Mouse (Mus musculus) hindbrain, embryonic 12.5 days (tissue): ENCODE results near the gene Vps25. TPM values are rescaled to one million over a fixed set of nuclear protein-coding genes. Genes with fewer than 3 reads are reported as not detected.

Experiments
- ATAC-seq: fragments of 200-750 bp; cut with Nextera tagmentation; 2 replicates; pipeline ENCODE4 v1.8.0; 2017; ENCODE audit warnings: moderate TSS enrichment; ENCODE audit not compliant: low FRiP score
- H3K27ac ChIP-seq: fragments of 300-500 bp; sonication (generic); 2 replicates; pipeline ENCODE4 v1.5.1; 2016; ENCODE audit warnings: mild to moderate bottlenecking
- H3K27me3 ChIP-seq: fragments of 300-500 bp; sonication (generic); 2 replicates; pipeline ENCODE4 v1.6.1; 2016; ENCODE audit warnings: mild to moderate bottlenecking
- H3K36me3 ChIP-seq: fragments of 300-500 bp; sonication (generic); 2 replicates; pipeline ENCODE4 v1.6.1; 2016; ENCODE audit warnings: mild to moderate bottlenecking
- H3K4me1 ChIP-seq: fragments of 300-500 bp; sonication (generic); 2 replicates; pipeline ENCODE4 v1.6.1; 2016
- H3K4me2 ChIP-seq: fragments of 300-500 bp; sonication (generic); replicated peaks from 2 replicates; pipeline ENCODE4 v1.6.1; 2016; ENCODE audit warnings: mild to moderate bottlenecking
- H3K4me3 ChIP-seq: fragments of 300-500 bp; sonication (generic); 2 replicates; pipeline ENCODE4 v1.5.1; 2016; ENCODE audit warnings: mild to moderate bottlenecking
- H3K9ac ChIP-seq: fragments of 300-500 bp; sonication (generic); 2 replicates; pipeline ENCODE4 v1.6.1; 2016; ENCODE audit warnings: mild to moderate bottlenecking, moderate library complexity
- H3K9me3 ChIP-seq: fragments of 300-500 bp; sonication (generic); replicated peaks from 2 replicates; pipeline ENCODE4 v1.6.1; 2016; ENCODE audit warnings: mild to moderate bottlenecking
- WGBS: fragments of 180-500 bp; shearing (Covaris S2); methylation state at CpG from one replicate; pipeline ENCODE4 v1.1.7; 2016; 5-methylcytosine and 5-hydroxymethylcytosine counted together
- polyA plus RNA-seq: library from polyadenylated mRNA; unstranded; fragments of >200 nt; fragmentation: Nextera tagmentation; extraction: Ambion mirVana; gene quantifications from 2 replicates; pipeline ENCODE4 v1.2.1, GENCODE M21; 2016

The Vps25 gene
- polyA plus RNA-seq, 1 experiment from 2014 or later = 90.9 TPM

DNA sequence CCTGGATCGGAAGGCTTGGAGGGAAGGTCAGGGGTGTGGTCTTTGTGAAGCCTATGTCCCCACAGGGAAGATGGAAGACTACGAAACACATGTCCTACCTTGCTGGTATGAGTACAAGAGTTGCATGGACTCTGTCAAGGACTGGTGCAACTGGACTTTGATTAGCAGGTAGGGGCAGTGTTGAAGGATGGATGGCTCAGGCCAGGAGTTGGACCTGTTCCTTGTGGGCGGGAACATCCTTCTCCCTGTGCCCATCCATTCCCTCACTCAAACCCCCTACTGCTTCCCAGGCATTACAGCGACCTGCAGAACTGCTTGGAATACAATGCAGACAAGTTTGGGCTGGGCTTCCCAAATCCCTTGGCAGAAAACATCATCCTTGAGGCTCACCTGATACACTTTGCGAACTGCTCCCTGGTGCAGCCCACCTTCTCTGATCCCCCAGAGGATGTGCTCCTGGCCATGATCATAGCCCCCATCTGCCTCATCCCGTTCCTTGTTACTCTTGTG is 5.9 kb upstream of the Vps25 start:
- no peak overlapping the region for H3K9ac ChIP-seq
- peak overlapping the region; percentile 57; the same call in 1 of the 2 replicates for H3K4me3 ChIP-seq
- 84% methylated on average over 6 of the region's 6 CpGs for WGBS
- H3K27me3 ChIP-seq = peaks cover 37% of the 10 kb centered on the region
- no peak overlapping the region for H3K27ac ChIP-seq
- H3K36me3 ChIP-seq = no peaks in the 10 kb centered on the region
- peaks cover 9% of the 10 kb centered on the region for H3K4me1 ChIP-seq
- no peaks in the 10 kb centered on the region for H3K9me3 ChIP-seq
- peak overlapping the region; percentile 84 for H3K4me2 ChIP-seq
- ATAC-seq = no peak

DNA sequence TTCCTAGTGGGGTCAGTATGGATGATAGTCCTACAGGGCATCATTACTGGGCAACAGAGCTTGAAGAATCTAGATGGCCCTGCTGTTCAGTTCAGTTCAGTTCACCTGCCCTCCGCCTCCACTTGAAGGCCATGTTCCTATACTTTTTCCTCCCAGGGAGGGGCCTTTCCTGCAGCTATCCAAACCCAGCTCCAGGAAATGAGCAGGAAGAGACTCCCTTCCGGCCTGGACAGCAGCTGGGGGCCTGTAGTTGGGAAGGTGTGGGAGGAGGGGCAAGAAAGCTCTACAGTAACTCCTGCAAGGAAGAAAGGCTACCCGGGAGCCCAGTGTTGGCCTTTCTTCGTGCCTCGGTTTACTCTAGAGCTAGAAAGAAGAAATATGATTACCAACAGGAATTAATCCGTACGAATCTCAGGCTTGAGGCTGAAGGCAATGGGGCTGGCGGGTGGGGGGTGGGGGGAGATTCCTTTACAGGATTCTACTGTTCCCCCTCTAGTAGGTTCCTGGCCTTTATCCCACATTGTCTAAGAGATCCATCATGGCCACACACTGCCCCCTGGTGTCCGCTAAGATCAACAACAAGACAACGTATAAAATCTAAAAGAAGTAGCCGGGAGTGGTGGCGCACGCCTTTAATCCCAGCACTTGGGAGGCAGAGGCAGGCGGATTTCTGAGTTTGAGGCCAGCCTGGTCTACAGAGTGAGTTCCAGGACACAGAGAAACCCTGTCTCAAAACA is 5.1 kb upstream of the Vps25 start:
- Histone ChIP-seq H3K27ac (no peak overlapping the region), H3K9me3 (no peaks in the 10 kb centered on the region), H3K27me3 (peaks cover 37% of the 10 kb centered on the region), H3K9ac (no peak overlapping the region), H3K4me3 (no peak overlapping the region), H3K36me3 (no peaks in the 10 kb centered on the region), H3K4me1 (peaks cover 15% of the 10 kb centered on the region), H3K4me2 (0 out of 2 replicates have a peak overlapping the region, but pooled peaks have one; percentile 6)
- ATAC-seq = no peak
- 31% methylated on average over 14 of the region's 14 CpGs for WGBS

DNA sequence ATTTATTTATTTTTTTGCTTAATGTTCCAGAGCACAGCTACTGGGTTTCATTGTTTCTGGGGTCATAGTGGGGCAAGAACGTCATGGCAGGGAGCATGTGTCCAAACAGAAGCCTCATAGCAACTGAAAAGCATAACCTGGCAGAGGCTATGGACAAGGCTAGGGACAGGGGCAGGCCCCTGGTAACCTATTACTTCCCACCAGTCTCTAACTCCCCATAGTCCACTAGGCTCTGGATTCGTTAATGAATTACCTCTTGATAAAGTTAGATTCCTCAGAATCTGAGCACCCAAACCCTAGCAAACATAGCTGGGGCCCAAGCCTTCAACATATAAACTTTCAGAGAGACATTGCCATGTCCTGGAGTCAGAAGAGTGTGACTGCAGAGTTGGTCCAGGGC is 2.5 kb upstream of the Vps25 start:
- Histone ChIP-seq H3K4me1 (peaks cover 23% of the 10 kb centered on the region), H3K27ac (no peak overlapping the region), H3K9me3 (no peaks in the 10 kb centered on the region), H3K9ac (no peak overlapping the region), H3K27me3 (peaks cover 18% of the 10 kb centered on the region), H3K4me3 (no peak overlapping the region), H3K36me3 (0 out of 2 replicates have a peak, but pooled peaks cover 3% of the 10 kb centered on the region), H3K4me2 (no peak overlapping the region)
- ATAC-seq = no peak
- WGBS = 83% methylated on average over 2 of the region's 2 CpGs

DNA sequence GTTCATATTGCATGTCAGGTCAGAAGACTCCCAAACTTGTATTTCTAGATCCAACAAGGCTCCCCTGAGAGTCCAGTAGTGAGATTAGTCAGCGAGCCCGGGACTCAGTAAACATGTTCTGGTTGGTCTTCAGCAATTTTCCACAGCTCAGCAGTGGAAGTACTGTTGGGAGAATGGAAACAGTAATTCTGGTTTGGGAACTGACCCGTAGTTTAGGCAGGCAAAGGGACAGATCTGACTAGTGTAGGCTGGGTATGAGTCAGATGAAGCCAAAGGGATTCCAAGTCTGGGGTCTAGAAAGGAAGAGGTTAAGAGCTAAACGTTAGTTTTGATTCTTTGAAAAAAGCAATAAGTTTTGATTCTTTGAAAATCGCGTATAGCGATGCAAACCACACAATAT is 566 bp upstream of the Vps25 start:
- Histone ChIP-seq H3K4me3 (peak overlapping the region; percentile 79), H3K27me3 (peaks cover 1% of the 10 kb centered on the region), H3K4me1 (peaks cover 16% of the 10 kb centered on the region), H3K9ac (peak overlapping the region; percentile 86), H3K4me2 (peak overlapping the region; percentile 94), H3K27ac (peak overlapping the region; percentile 86; the same call in 1 of the 2 replicates), H3K36me3 (0 out of 2 replicates have a peak, but pooled peaks cover 10% of the 10 kb centered on the region), H3K9me3 (no peaks in the 10 kb centered on the region)
- ATAC-seq = no peak
- WGBS = 13% methylated on average over 7 of the region's 7 CpGs

DNA sequence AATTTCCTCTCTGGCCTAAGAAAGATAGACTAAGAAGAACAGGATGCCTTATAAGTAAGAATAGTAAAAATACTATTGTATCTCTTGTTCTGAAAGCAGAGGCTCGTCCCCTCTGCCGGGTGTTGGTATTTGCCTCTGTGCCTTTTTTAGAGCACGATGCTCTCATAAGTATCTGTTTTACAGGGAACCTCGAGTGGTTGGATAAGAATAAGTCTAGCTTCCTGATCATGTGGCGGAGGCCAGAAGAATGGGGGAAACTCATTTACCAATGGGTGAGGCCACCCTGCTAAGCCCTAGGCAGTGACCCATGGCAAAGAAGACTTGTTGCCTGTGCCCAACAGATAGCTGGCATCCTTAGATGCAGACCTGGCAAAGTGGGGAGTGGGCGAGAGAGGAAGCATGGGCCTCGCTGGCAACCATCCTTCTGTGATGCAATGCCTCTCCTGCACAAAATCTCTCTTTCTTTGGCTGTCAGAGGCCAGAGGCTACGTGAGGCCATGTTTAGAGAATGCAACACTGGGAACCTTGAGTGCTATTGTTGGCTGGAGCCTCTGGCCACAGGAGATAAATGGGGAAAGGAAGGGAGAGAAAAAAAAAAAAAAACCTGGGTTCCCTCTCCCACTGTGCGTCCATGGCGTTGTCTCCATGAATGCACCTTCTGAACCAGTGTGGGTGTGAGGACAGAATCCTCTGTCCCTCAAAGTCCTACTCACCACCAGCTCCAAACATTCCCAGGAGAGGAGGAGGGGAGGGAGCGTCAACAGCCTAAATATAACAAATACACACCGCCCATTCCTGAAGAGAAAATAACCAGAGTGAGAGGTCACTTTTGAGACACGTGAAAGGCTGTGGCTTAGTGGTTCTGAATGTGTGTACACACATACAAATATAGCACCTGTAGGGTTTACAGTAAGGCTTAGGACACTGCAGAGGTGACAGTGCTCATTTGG is 2.6 kb downstream of the Vps25 start:
- H3K4me1 ChIP-seq = peaks cover 41% of the 10 kb centered on the region
- H3K4me2 ChIP-seq = no peak overlapping the region
- H3K9me3 ChIP-seq = no peaks in the 10 kb centered on the region
- no peak overlapping the region for H3K4me3 ChIP-seq
- H3K9ac ChIP-seq = no peak overlapping the region
- WGBS = 88% methylated on average over 13 of the region's 13 CpGs
- ATAC-seq = no peak
- no peak overlapping the region for H3K27ac ChIP-seq
- H3K27me3 ChIP-seq = peaks cover 9% of the 10 kb centered on the region; the same call in 1 of the 2 replicates
- peaks cover 17% of the 10 kb centered on the region; the same call in 1 of the 2 replicates for H3K36me3 ChIP-seq

DNA sequence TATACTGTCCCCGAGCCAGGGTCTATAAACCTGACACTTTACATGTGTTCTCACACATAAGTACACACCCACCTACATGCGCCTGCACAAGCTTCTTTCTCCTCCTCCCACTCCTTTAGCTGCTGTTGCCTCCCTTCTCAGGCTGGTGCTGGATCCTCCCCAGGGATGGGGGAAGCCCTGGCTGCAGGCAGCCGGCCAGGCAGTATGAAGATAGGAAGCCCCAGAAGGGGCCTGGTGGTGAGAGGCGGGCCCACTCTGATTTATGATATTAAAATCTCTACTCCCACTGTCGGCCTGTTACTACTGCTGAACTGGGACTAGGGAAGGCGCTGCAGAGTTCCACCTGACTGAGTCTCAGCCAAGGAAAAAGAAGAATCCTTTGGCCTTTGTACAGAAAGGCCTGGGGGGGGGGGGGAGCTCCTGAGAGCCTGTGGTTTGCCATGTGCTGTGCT is 5.8 kb downstream of the Vps25 start:
- no peaks in the 10 kb centered on the region for H3K9me3 ChIP-seq
- H3K27me3 ChIP-seq = peaks cover 40% of the 10 kb centered on the region
- no peak for ATAC-seq
- WGBS = 44% methylated on average over 6 of the region's 6 CpGs
- H3K4me1 ChIP-seq = peaks cover 52% of the 10 kb centered on the region
- peak overlapping the region; percentile 35 for H3K27ac ChIP-seq
- peak overlapping the region; percentile 96 for H3K4me2 ChIP-seq
- peak overlapping the region; percentile 9; the same call in 1 of the 2 replicates for H3K9ac ChIP-seq
- H3K36me3 ChIP-seq = peaks cover 17% of the 10 kb centered on the region; the same call in 1 of the 2 replicates
- H3K4me3 ChIP-seq = 0 out of 2 replicates have a peak overlapping the region, but pooled peaks have one; percentile 51

DNA sequence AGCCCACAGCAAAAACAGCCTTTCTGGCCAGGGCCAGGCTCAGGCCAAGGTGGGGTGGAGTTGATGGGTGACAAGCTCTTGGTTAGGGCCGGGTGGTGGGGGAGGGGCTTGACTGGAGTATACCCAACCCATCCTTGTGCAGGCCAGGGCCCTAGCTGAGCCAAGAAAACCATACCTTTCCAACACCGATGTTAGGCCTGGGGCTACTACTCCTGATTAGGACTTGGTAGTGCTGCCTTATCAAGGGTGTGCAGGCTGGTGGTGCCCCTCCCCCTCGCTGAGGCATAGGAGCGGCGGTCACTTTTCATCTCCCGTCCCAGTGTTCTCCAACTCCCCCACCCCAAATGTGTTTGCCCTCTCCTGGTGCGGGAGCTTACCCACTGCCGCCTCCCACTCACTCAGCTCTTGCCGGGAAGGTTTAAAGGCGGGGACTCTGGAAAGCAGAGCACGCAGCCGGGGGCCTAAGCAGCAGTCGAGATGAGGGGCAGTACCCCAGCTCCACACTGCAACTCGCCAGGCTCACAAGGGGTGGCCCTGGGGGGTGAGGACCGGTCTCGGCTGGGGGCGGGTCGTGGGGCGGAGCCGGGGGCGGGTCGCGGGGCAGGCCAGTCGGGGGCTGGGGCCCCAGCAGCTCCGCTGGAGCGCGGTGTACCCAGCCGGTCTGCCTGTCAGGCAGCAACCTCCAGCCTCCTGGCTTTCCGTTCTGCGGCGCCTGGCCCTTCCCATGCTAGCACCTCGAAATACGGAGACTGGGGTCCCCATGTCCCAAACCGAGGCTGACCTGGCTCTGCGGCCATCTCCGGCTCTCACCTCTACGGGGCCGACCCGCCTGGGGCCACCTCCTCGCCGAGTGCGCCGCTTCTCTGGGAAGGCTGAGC is 6.7 kb downstream of the Vps25 start, which contains the start of gene Wnk4:
Gene Wnk4 (plus strand): TSS at position 620 of the 878 bp plus-strand sequence.
- Histone ChIP-seq H3K4me1 (peaks cover 54% of the 10 kb centered on the region), H3K4me2 (peak within 1 kb of the TSS; percentile 96), H3K9ac (peak within 1 kb of the TSS; percentile 77), H3K9me3 (no peaks in the 10 kb centered on the region), H3K27ac (peak within 1 kb of the TSS; percentile 35), H3K4me3 (peak within 1 kb of the TSS; percentile 51), H3K27me3 (peaks cover 48% of the 10 kb centered on the region), H3K36me3 (peaks cover 17% of the 10 kb centered on the region; the same call in 1 of the 2 replicates)
- ATAC-seq = peak; percentile 78
- WGBS = under 1% methylated on average over 42 of the region's 43 CpGs

DNA sequence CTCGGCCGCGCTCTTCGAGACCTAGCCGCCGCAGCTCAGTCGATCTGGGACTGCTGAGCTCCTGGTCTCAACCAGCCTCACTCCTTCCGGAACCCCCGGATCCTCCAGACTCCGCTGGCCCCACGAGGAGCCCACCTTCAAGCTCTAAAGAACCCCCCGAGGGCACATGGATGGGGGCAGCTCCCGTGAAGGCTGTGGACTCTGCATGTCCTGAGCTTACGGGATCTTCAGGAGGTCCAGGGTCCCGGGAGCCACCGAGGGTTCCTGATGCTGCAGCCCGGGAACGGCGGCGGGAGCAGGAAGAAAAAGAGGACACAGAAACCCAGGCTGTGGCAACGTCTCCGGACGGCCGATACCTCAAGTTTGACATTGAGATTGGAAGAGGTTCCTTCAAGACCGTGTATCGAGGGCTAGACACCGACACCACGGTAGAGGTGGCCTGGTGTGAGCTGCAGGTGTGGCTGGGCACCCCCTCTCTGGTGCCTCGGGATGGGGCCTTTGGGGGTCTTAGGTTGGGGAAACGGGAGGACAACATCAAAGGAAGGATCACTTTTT is 7.4 kb downstream of the Vps25 start:
- Histone ChIP-seq H3K4me3 (peak overlapping the region; percentile 51), H3K4me2 (peak overlapping the region; percentile 96), H3K36me3 (peaks cover 15% of the 10 kb centered on the region; the same call in 1 of the 2 replicates), H3K9me3 (no peaks in the 10 kb centered on the region), H3K4me1 (peaks cover 59% of the 10 kb centered on the region), H3K27me3 (peaks cover 54% of the 10 kb centered on the region), H3K27ac (0 out of 2 replicates have a peak overlapping the region, but pooled peaks have one; percentile 35), H3K9ac (peak overlapping the region; percentile 77)
- ATAC-seq = no peak
- WGBS = under 1% methylated on average over 30 of the region's 30 CpGs

DNA sequence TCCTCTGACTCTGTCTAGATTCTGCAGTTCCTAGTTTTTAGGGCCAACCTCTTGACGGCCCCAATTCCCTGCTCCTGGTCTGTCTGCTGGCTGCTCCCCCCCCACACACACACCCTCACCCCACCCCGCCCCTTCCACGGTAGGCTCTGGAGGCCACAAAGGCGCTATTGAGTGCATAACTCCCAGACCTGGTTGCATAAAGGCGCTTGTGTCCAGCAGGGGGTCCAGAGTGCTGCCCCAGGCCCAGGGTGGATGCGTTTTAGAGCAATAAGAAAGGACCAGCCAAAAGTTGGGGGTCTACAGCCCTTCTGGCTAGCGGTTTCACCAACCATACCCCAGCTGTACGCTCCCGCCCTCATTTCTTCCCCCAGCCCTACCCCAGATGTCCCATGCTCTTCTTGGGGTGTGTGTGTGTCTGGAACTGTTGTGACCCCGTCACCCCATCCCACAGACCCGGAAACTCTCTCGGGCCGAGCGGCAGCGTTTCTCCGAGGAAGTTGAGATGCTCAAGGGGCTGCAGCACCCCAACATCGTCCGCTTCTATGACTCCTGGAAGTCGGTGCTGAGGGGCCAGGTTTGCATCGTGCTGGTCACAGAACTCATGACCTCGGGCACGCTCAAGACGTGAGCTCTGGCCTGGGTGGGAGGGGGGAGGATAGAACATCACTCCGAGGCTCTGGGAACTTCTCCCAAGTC is 8.9 kb downstream of the Vps25 start:
- Histone ChIP-seq H3K4me1 (peaks cover 59% of the 10 kb centered on the region), H3K9me3 (no peaks in the 10 kb centered on the region), H3K27ac (no peak overlapping the region), H3K4me2 (peak overlapping the region; percentile 96), H3K9ac (peak overlapping the region; percentile 47; the same call in 1 of the 2 replicates), H3K4me3 (peak overlapping the region; percentile 51), H3K36me3 (peaks cover 7% of the 10 kb centered on the region; the same call in 1 of the 2 replicates), H3K27me3 (peaks cover 64% of the 10 kb centered on the region)
- 1% methylated on average over 24 of the region's 24 CpGs for WGBS
- no peak for ATAC-seq

DNA sequence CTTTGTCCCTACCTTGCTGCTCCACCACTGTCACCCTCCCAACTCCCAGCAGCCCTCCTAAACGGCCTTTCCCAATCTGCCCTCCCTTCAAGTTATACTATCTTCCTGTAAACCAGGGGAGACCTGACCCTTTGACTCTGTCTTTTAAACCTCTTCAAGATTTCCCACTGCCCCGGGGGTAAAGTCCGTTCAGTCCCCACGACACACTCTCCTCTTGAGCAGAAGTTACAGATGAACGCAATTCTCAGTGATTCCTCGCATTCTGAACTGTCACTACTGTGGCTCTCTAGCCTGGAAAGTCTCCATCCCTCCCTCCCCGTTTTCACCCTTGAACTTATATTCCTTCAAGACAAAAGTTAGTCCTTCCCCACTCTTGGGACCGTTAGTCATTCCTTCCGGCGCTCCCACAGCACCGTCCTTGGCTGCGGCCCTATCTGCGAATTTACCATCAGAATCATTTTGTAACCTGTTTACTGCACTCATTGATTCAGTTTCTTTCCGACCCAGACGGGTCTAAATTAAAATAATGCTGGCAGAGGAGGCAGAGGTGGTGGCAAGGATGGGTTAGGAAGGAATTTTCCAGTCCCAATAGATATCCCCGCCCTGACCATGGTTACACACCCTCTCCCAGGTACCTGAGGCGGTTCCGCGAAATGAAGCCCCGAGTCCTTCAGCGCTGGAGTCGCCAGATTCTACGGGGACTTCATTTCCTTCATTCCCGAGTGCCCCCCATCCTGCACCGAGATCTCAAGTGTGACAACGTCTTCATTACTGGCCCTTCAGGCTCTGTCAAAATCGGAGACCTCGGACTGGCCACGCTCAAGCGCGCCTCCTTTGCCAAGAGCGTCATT is 9.9 kb downstream of the Vps25 start:
- Histone ChIP-seq H3K9me3 (no peaks in the 10 kb centered on the region), H3K4me2 (peak overlapping the region; percentile 96; the same call in 1 of the 2 replicates), H3K27me3 (peaks cover 64% of the 10 kb centered on the region), H3K9ac (no peak overlapping the region), H3K36me3 (peaks cover 6% of the 10 kb centered on the region; the same call in 1 of the 2 replicates), H3K4me3 (0 out of 2 replicates have a peak overlapping the region, but pooled peaks have one; percentile 51), H3K27ac (no peak overlapping the region), H3K4me1 (peaks cover 59% of the 10 kb centered on the region)
- no peak for ATAC-seq
- 4% methylated on average over 32 of the region's 32 CpGs for WGBS
